Mouse (Mus musculus) fat pad, adult 2 months (tissue): ENCODE data around the gene Gm38394.
"Not testable (repeated sequence)": the region's sequence is repeated elsewhere in the genome, so short reads cannot be mapped to it uniquely, and the experiment has no call there.

Experiments
- DNase-seq: peaks from one replicate; pipeline ENCODE4 v3.0.0-alpha.2; 2011; ENCODE audit warnings: low read depth, low spot score; ENCODE audit errors: extremely low read depth

Gene Gm38394

GRCm38 (mm10) chr1:133661203-133661933 lies at the start of gene Gm38394:
Gene Gm38394 (minus strand): TSS chr1:133661318.
- peak; percentile 71 for DNase-seq

GRCm38 (mm10) chr1:133710895-133711294 lies 49.8 kb upstream of the Gm38394 start:
- DNase-seq: no peak

- DNase-seq: no peak
Observed at GRCm38 (mm10) chr1:133709292-133709691, 48.2 kb upstream of the Gm38394 start.

GRCm38 (mm10) chr1:133701824-133702223 lies 40.7 kb upstream of the Gm38394 start:
- DNase-seq: not testable (repeated sequence)

GRCm38 (mm10) chr1:133697935-133698620 lies 37.0 kb upstream of the Gm38394 start:
- DNase-seq: no peak

- DNase-seq: peak; percentile 56
Observed at GRCm38 (mm10) chr1:133695901-133696300, 34.8 kb upstream of the Gm38394 start.

GRCm38 (mm10) chr1:133694876-133695275 lies 33.8 kb upstream of the Gm38394 start:
- no peak for DNase-seq

GRCm38 (mm10) chr1:133694301-133694700 lies 33.2 kb upstream of the Gm38394 start:
- DNase-seq: no peak

- no peak for DNase-seq
Observed at GRCm38 (mm10) chr1:133693536-133694114, 32.5 kb upstream of the Gm38394 start.

GRCm38 (mm10) chr1:133692195-133692594 lies 31.1 kb upstream of the Gm38394 start:
- no peak for DNase-seq

- no peak for DNase-seq
Observed at GRCm38 (mm10) chr1:133691046-133691445, 29.9 kb upstream of the Gm38394 start.

- no peak for DNase-seq
Observed at GRCm38 (mm10) chr1:133689897-133690296, 28.8 kb upstream of the Gm38394 start, which contains the start of gene Lax1. Gene Lax1 (minus strand): TSS chr1:133690108.

- no peak for DNase-seq
Observed at GRCm38 (mm10) chr1:133688301-133688700, 27.2 kb upstream of the Gm38394 start.

GRCm38 (mm10) chr1:133685749-133686519 lies 24.8 kb upstream of the Gm38394 start:
- peak; percentile 85 for DNase-seq

- DNase-seq: no peak
Observed at GRCm38 (mm10) chr1:133671801-133672200, 10.7 kb upstream of the Gm38394 start.

GRCm38 (mm10) chr1:133671266-133671665 lies 10.1 kb upstream of the Gm38394 start:
- DNase-seq: no peak

- no peak for DNase-seq
Observed at GRCm38 (mm10) chr1:133670776-133671175, 9.7 kb upstream of the Gm38394 start.

- no peak for DNase-seq
Observed at GRCm38 (mm10) chr1:133670190-133670589, 9.1 kb upstream of the Gm38394 start.

- no peak for DNase-seq
Observed at GRCm38 (mm10) chr1:133668618-133669017, 7.5 kb upstream of the Gm38394 start.

GRCm38 (mm10) chr1:133667721-133668120 lies 6.6 kb upstream of the Gm38394 start:
- no peak for DNase-seq

- not testable (repeated sequence) for DNase-seq
Observed at GRCm38 (mm10) chr1:133665713-133666112, 4.6 kb upstream of the Gm38394 start.
